Comparison of ENCODE assay signal across 9 mouse cellular contexts in the genomic region with DNA sequence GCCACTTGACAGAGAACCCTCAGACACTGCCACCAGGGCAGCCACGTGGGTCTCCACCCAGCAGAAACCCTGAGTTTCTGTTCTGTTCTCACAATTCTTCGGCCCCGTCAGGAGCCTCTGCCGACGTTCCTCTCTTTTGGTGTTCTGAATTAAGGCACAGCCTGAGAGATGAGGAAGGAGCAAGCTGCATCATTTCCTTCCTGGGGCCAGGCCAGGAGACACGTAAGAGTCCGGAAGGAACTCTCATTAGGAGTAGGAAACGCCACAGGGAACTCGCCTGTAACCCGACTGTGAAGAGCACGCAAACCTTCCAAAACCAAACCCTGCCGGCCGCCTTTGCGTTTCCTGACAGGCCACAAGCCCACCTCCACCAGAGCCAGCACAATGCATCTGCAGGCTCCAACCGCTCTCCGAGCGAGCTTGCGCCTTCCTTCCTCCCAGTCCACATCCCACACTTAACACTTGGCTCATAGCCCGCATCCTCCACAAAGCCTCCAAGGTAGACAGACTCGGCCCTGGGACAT. TPM values are rescaled to one million over a fixed set of nuclear protein-coding genes. Genes with fewer than 3 reads are reported as not detected.
A peak's percentile ranks its signal among the peaks of the same experiment; 100 is the strongest.
DNase-seq lines count a peak whose midpoint lies in the region; ATAC-seq lines count a peak whose summit lies in the region.
"Had no signal": no experiment of that assay in that cellular context is flagged by ENCODE, and none has a peak within 500 bp of the region (broad histone marks: within the 10 kb centered on the region; RNA-seq: fewer than 3 reads in every experiment).

No protein-coding gene starts in this region.

- H3K4me2 ChIP-seq in liver, embryonic 12.5 days = peak overlapping the region; percentile 45
- no peak overlapping the region for H3K4me2 ChIP-seq in forebrain, embryonic 15.5 days (replicated peaks)

- DNase-seq in layer of hippocampus, adult 9-11 months = peak; percentile 69
- no peak for DNase-seq in layer of hippocampus, postnatal 25 days (ENCODE audit: extremely low spot score in 1 of 2, low spot score in 1 of 2)
- peak; percentile 86 for DNase-seq in heart, postnatal 25 days (ENCODE audit: low spot score)
- DNase-seq in right cerebral cortex, adult 2 months (ENCODE audit: low spot score in 2 of 2) = peak; percentile 10 to 17

- WGBS in liver, embryonic 12.5 days (ENCODE audit: insufficient replicate concordance) = 30% methylated on average over 20 of the region's 20 CpGs
- 89% methylated on average over 20 of the region's 20 CpGs for WGBS in forebrain, embryonic 15.5 days

- H3K27me3 ChIP-seq in liver, embryonic 12.5 days (replicated peaks) = peaks cover 13% of the 10 kb centered on the region
- H3K27me3 ChIP-seq in forebrain, embryonic 15.5 days = no peaks in the 10 kb centered on the region

- H3K4me1 ChIP-seq in liver, embryonic 12.5 days = peaks cover 37% of the 10 kb centered on the region
- no peaks in the 10 kb centered on the region for H3K4me1 ChIP-seq in forebrain, embryonic 15.5 days

- H3K4me3 ChIP-seq in liver, embryonic 12.5 days = 0 out of 2 replicates have a peak overlapping the region, but pooled peaks have one; percentile 3
- no peak overlapping the region for H3K4me3 ChIP-seq in forebrain, embryonic 15.5 days

- H3K27ac ChIP-seq in liver, embryonic 12.5 days = no peak overlapping the region
- no peak overlapping the region for H3K27ac ChIP-seq in forebrain, embryonic 15.5 days (replicated peaks)

- peak; percentile 91 for ATAC-seq in common myeloid progenitor, adult 5-6 weeks (replicated peaks; ENCODE audit: low read depth, poor library complexity, severe bottlenecking)
- ATAC-seq in liver, embryonic 12.5 days = peak; percentile 34
- no peak for ATAC-seq in activated CD4-positive, CD25-positive, alpha-beta regulatory T cell, adult 4 months
- no peak for ATAC-seq in forebrain, embryonic 15.5 days (replicated peaks)

- no peak overlapping the region for H3K9ac ChIP-seq in liver, embryonic 12.5 days
- H3K9ac ChIP-seq in forebrain, embryonic 15.5 days (replicated peaks) = no peak overlapping the region

- intact Hi-C loops in heart, postnatal 25 days (cut with DNase I) = loop anchor here (5.0 kb wide), 1 partner anchor 56 kb away; no protein-coding TSS in a partner anchor

- H3K36me3 ChIP-seq in liver, embryonic 12.5 days = no peaks in the 10 kb centered on the region
- no peaks in the 10 kb centered on the region for H3K36me3 ChIP-seq in forebrain, embryonic 15.5 days

- H3K9me3 ChIP-seq in liver, embryonic 12.5 days (replicated peaks) = no peaks in the 10 kb centered on the region
- no peaks in the 10 kb centered on the region for H3K9me3 ChIP-seq in forebrain, embryonic 15.5 days

RNA-seq across cellular contexts. Expression of a gene that starts 44.7 kb away (rescaled TPM):
- total RNA-seq in layer of hippocampus, postnatal 25 days (2021) = 10 to 100 TPM in 1 of 2 experiments, 1 to 10 TPM in 1; 8.0 to 11.7 TPM
- total RNA-seq in common myeloid progenitor, adult 5-6 weeks (2017) = 0.39 and 0.46 TPM in 2 replicates
- 10 to 100 TPM; 88.8 to 99.1 TPM for total RNA-seq in heart, postnatal 25 days (2021)
- 16.7 and 18.6 TPM in 2 replicates for polyA plus RNA-seq in liver, embryonic 12.5 days (2016; fragmentation: Nextera tagmentation; extraction: Ambion mirVana)
- polyA plus RNA-seq in activated CD4-positive, CD25-positive, alpha-beta regulatory T cell, adult 4 months (2017; shearing (Covaris generic)) = under 1 TPM in 1 of 2 experiments, not detected in 1; 0.24 TPM
- 20.1 and 20.2 TPM in 2 replicates for polyA plus RNA-seq in forebrain, embryonic 15.5 days (2015; fragmentation: Nextera tagmentation; extraction: Ambion mirVana)
- total RNA-seq: MEL had no signal

Comparison
In these comparisons a context has a peak if more than half of its experiments do, and no peak if none do; other contexts are left out.
1. DNase-seq: peak in layer of hippocampus, adult 9-11 months (single experiment), heart, postnatal 25 days (single experiment) and right cerebral cortex, adult 2 months (2 of 2); none in layer of hippocampus, postnatal 25 days (0 of 2).
2. ATAC-seq: peak in common myeloid progenitor, adult 5-6 weeks (single experiment) and liver, embryonic 12.5 days (single experiment); none in activated CD4-positive, CD25-positive, alpha-beta regulatory T cell, adult 4 months (single experiment) and forebrain, embryonic 15.5 days (single experiment).
3. RNA of a gene that starts 44.7 kb away (total RNA-seq): 88.8 to 99.1 TPM in heart, postnatal 25 days; 8.0 to 11.7 TPM in layer of hippocampus, postnatal 25 days and 0.39 to 0.46 TPM in common myeloid progenitor, adult 5-6 weeks; every median in the first group is over 4 times any median in the second.